Mouse (Mus musculus) kidney, postnatal 25 days (tissue): ENCODE data around the gene Col23a1.

Experiments
- DNase-seq, 2 experiments: peaks; one replicate each; pipeline ENCODE4 v3.0.0; 2021; ENCODE audit warnings: mixed read lengths in 2 of 2

Gene Col23a1

DNA sequence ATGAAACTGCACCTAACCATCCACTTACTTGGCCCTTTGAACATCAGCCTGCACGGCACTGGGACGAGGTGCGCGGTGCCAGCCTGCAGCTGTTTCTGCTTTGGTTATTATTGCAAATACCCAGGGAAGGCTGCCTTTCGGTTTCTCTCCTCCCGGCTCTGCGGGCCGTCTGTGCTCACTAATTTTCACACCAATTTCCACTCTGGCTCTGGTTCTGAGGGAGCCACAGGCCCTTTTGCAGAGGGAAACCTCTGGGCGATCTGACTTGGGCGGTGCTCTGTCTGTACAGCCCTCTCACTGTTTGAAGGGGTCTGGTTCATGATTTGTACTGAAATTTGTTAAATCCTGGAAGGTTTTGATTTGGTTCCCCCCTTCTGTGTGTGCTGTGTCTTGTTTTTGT lies 100.0 kb downstream of the Col23a1 start:
- no peak for DNase-seq

- DNase-seq: no peak
Observed at GRCm38 (mm10) chr11:51390521-51390920, 100.8 kb downstream of the Col23a1 start.

DNA sequence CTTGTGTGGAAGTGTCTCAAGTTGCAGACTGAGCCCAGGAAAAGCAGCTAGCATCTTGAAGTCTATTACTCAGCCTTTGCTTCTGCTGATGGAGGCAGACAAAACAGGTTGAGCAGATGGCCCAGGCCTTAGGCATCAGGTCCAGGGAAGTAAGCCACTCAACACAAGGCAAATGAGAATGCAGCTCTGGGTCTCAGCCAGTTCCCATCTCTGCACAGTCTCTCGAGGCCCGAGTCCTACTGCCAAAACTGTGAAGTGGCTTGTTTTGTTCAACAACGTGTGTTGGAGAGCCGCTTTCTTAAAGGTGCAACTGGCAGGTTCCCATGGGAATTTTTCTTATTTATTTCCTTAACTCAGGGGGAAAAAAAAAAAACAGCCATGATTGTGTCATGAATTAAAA lies 101.8 kb downstream of the Col23a1 start:
- no peak for DNase-seq

DNA sequence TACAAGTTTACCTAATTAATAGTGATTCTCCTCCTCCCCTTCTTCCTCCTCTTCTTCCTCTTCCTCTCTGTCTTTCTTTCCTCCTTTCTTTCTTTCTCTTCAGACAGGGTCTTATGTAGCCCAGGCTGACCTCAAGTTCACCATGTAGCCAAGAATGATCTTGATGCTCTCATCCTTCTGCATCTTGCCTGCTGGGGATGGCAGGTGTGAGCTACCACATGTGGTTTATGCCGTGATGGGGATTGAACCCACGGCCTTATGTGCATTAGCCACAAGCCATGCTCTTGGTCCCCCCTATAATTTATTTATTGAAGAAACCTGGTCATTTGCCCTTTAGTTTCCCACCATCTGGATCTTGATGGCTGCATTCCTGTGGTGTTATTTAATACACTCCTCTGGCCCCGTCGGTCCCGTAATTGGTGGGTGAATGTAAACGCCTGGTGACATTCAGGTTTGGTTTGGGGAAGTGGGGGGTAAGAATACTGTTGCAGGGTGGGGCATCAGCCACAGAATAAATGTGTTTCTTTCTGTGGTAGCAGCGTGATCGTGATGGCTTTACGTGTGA lies 104.7 kb downstream of the Col23a1 start:
- DNase-seq: no peak

GRCm38 (mm10) chr11:51396451-51396850 lies 106.7 kb downstream of the Col23a1 start:
- DNase-seq: no peak

GRCm38 (mm10) chr11:51398084-51398483 lies 108.4 kb downstream of the Col23a1 start:
- no peak for DNase-seq

- DNase-seq: no peak
Observed at GRCm38 (mm10) chr11:51400356-51400755, 110.6 kb downstream of the Col23a1 start.

DNA sequence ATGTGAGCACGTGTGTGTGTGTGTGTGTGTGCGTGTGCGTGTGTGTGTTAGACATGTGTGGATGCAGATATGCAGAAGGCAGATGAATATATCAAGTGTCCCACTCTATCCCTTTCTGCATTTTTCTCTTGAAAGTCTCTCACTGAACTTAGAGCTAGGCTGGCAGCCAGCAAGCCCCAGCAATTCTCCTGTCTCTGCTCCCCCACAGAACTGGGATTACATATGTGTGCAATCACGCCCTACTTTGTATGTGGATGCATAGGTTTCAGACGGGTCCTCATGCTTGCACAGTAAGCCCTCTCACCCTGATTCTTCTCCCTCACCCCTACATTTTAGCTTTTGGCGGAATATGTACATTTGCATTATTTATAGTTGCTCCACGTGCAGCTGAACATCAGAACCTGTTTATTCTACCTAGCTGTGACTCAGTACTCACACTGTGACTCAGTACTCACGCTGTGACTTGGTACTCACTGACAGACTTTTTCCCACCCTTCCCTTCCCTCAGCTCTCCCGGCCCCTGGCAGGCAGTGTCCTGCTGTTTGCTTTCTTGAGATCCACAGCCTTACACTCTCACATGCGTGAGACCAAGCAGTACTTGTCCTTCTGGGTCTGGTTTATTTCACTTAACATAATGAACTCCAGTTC lies 111.9 kb downstream of the Col23a1 start:
- no peak for DNase-seq

- DNase-seq: no peak
Observed at GRCm38 (mm10) chr11:51403886-51404285, 114.2 kb downstream of the Col23a1 start.

- no peak for DNase-seq
Observed at GRCm38 (mm10) chr11:51404865-51405440, 115.2 kb downstream of the Col23a1 start.

DNA sequence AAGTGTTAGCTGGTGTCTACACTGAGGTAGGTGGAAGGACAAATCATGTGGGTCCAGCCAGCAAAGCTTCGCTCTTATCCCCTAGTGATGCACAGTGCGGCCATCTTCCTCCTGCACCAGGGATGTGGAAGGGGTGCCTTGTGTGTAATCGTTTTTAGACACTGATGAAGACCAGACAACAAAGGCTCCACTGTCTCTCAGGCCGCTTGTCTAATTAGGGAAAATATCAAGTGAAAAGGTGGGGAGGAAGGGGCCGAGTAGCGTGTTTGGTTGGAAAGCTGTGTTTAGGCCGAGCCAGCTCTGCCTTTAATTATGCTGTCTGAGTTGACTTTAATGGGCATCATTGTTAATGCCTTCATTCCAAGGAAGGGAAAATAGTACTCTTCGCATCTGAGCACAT lies 116.8 kb downstream of the Col23a1 start:
- no peak for DNase-seq

- no peak for DNase-seq
Observed at GRCm38 (mm10) chr11:51407351-51407750, 117.6 kb downstream of the Col23a1 start.

DNA sequence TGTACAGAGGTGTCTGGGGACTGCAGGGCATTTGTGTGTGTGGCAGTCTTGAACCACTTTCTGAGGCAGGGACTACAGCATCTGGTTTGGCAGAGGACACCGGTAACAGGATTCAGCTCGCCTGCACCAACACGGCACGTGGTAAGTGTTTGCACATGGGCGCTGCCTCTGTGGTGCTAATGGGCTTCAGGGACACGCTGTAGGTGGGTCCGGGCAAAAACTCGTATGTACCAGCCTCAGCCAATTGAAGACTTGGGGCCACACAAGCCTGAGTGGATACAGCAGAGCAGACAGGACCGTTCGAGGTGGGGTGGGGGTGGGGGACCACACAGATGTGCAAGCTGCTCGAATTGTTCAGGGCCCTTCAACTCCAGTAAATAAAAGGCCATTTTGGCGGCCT lies 121.1 kb downstream of the Col23a1 start:
- DNase-seq: no peak

DNA sequence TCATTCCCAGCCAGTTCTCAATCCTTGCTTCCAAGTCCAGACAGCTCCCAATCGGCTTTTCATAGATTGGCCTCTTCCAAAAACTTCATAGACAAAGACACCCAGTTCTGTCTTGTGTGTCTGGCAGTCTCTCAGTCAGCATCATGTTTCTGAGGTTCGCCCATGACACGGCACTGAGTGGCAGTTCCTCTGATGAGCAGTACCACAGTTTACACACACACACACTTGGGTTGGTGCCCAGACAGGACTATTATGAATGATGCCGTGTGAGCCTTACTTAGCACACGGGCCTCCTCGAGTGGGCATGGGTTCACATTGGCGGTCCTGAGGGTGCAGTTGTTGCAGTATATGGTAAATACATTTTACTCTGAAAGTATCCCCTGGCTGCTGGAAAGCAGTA lies 124.8 kb downstream of the Col23a1 start:
- no peak for DNase-seq

GRCm38 (mm10) chr11:51415049-51415688 lies 125.4 kb downstream of the Col23a1 start:
- DNase-seq: no peak

- DNase-seq: no peak
Observed at GRCm38 (mm10) chr11:51418807-51419206, 129.1 kb downstream of the Col23a1 start.

DNA sequence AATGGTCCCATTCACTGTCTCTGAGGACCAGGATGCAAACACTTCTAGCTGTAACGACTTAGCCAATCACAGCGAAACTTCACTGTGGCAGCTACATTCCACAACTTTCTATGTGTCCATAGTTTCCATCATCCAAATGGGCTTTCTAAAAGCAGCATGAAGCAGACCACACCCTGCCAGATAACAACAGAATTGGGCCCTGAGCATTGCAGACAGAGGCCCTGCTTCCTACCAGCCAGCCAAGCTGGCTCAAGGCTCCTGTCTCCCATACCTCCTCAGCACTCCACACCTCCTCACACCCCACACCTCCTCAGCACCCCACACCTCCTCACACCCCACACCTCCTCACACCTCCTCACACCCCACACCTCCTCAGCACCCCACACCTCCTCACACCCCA lies 132.2 kb downstream of the Col23a1 start:
- DNase-seq: no peak

DNA sequence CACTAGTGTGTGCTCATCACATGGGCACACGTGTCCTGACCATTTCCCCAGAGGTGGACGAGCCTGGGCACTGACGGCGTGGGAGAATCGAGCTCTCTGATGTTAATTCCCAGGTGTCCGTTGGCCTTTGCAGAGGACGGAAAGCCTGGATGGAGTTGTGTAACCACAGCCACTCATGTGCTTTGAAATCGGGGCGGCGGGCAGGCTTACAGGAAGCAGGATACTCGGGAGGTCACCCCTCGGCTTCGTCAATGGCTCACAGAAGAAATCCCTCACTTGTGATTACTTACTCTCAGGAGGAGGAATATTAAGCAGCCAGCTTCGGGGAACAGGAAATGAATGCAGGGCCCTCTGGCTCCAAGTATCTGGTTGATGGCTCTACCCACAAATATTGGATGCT lies 133.0 kb downstream of the Col23a1 start:
- DNase-seq: no peak

GRCm38 (mm10) chr11:51426155-51426554 lies 136.4 kb downstream of the Col23a1 start:
- no peak for DNase-seq

- DNase-seq: no peak
Observed at GRCm38 (mm10) chr11:51429428-51430179, 139.9 kb downstream of the Col23a1 start.

DNA sequence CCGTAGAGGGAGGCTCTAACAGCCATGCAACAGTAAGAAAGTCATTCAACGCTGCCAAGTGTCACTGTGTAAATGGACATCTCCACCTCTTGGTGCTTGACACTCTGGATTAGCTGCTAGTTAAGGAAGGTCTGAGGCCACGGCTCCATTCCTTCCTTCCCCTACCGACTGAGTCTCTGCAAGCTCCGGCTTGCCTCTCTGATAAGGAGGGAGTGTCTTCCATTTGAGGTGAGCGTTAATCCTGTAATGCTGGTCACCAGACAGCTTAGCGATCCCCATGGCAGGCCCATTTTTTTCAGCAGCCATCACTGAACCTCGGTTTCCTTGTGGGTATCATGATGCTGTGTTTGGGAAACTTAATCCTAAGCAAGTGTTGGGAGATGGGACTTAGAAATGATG lies 140.5 kb downstream of the Col23a1 start:
- DNase-seq: no peak

GRCm38 (mm10) chr11:51431287-51431686 lies 141.6 kb downstream of the Col23a1 start:
- no peak for DNase-seq

DNA sequence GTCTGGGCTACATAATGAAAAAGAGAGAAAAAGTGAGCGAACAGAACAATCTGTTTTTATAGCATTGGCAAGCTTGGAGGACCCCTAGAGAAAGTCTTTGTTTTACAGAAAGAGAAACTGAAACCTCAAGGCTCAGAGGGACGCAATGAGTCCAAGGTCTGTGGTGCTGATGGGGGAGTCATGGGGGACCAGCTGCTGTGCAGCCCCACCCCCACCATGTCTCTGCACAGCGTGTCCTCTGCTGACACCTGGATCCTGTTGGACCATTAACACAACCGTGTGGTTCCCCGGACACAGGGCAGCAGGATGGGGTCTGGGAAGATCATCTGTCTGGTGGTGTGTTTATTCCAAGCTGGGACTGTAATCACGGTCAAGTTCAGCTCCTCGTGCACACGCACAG lies 142.2 kb downstream of the Col23a1 start:
- DNase-seq: no peak
